Mouse (Mus musculus): ENCODE results near the gene Sort1. TPM values are rescaled to one million over a fixed set of nuclear protein-coding genes. Genes with fewer than 3 reads are reported as not detected.

The Sort1 gene
- polyA plus RNA-seq, 1 experiment from 2014 or later: 12.1 TPM

DNA sequence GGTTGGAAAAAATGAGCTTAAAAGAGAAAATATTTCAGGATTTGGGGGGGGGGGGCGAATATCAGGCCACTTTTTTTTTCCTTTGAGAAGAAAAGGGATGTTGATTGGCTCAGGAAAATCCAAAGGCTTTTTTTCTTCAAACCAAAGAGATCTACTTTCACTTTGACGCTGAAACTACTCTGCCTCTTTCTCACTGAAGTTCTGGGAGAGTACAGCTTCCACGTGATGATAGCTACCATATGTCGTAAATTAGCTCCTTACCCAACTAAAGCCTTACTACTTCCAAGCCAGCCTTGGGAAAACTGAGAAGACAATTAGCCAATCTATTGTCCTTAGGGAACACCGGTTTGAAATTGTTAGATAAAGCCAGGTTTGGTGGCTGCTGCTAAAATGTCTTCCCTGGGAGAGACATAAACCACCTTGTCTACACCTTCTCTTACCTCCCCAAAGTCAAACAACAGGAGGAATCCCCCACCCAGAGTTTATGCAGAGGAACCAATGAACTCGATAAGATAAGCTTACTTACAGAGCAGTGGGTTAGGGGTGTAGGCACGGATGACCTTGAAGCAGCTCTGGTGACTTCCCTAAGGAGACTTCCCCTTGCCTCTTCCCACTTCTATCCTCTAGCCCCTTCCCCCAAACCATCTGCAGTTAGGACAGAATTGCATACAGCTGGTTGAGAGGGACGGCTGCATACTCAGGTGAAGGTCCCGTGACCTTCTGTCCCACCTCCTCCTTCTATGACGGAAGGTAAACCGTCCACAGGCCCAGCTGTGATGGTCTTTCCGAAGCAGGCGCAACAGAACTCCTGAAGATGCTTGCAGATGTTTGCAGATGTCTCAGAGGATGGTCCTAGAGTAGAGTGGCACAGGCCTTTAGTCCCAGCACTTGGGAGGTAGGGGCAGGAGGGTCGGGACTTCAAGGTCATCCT is 98.3 kb downstream of the Sort1 start:
- Histone ChIP-seq H3K9me3 (replicated peaks) (no peaks in the 10 kb centered on the region), H3K27ac (peak overlapping the region; percentile 84), H3K4me1 (peaks cover 38% of the 10 kb centered on the region), H3K36me3 (peaks cover 23% of the 10 kb centered on the region), H3K4me3 (0 out of 2 replicates have a peak overlapping the region, but pooled peaks have one; percentile 5), H3K27me3 (ENCODE audit: low read depth, poor library complexity, severe bottlenecking) (no peaks in the 10 kb centered on the region)
- 60% methylated on average over 14 of the region's 14 CpGs for WGBS
- DNase-seq (ENCODE audit: low spot score): peak; percentile 30

DNA sequence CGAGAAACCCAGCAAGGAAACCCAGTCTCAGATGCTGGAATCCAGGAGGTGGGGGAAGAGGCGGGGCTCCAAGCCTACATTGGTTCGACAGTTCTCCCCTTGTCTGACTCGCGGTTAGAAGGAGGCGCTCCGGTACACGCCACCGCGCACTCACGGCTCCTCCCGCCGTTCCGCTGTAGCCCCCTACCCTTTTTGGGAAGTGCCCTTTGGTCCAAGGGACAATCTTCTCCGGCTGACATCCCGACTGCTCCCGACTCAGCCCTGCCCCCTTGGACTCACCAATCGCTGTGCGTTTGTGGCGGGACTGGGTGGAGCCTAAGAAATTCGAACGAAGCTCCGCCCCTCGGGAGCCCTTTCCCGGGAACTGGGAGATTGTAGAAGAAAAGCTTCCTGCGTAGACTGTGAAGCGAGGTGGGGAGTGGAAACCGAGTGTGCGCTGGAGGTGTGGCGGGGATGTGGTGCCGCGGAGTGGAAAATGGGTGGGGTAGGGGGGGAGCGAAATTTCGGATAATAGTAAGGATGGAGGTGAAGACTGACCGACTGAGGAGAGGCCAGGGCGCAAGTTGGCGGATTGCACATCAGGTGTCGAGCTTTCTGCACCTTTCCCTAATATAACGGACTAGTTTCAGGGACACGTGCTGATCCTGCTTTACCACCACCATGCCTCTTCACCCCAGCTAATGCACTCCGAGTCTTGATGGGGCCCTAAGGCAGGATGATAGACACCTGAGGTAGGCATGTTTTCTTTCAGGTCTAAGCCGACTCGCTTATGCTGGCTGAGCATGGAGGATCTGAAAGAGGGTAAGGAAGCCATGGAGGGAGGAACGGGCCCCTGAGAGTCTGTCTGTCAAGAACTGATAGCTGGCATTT is 99.8 kb downstream of the Sort1 start, which contains the start of gene Psrc1:
Gene Psrc1 (plus strand): TSS at position 355 of the 870 bp plus-strand sequence.
- no peaks in the 10 kb centered on the region for H3K27me3 ChIP-seq (ENCODE audit: low read depth, poor library complexity, severe bottlenecking)

DNA sequence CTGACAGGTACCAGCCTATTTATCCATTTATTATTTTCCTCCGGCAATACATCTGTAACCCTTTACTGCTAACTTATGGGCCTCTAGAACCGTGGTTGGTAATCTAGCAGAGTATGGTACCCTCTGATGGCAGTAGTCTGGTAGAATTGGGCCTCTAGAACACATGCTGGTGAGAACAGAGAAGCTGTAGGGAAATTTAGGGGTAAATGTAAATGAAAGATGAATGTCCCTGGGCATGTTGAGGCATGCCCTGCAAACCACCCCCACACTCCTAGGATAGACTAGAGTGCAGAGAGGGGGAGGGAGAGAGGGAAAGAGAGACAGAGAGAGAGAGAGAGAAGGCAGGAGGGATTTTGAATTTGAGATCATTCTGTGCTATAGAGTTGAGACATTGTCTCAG is 100.5 kb downstream of the Sort1 start:
- Histone ChIP-seq H3K27me3 (ENCODE audit: low read depth, poor library complexity, severe bottlenecking) (no peaks in the 10 kb centered on the region), H3K36me3 (peaks cover 33% of the 10 kb centered on the region), H3K4me3 (peak overlapping the region; percentile 60), H3K9me3 (replicated peaks) (no peaks in the 10 kb centered on the region), H3K27ac (peak overlapping the region; percentile 84), H3K4me1 (peaks cover 43% of the 10 kb centered on the region)
- WGBS: 52% methylated on average over 2 of the region's 2 CpGs
- no peak for DNase-seq (ENCODE audit: low spot score)

More for the DNA sequence above, 99.8 kb downstream of the Sort1 start, which contains the start of gene Psrc1:
- WGBS: 2% methylated on average over 44 of the region's 44 CpGs
- Histone ChIP-seq H3K4me3 (peak within 1 kb of the TSS; percentile 60), H3K9me3 (replicated peaks) (no peaks in the 10 kb centered on the region), H3K27ac (peak within 1 kb of the TSS; percentile 84), H3K36me3 (peaks cover 33% of the 10 kb centered on the region), H3K4me1 (peaks cover 38% of the 10 kb centered on the region)
- peak; percentile 90 for DNase-seq (ENCODE audit: low spot score)

DNA sequence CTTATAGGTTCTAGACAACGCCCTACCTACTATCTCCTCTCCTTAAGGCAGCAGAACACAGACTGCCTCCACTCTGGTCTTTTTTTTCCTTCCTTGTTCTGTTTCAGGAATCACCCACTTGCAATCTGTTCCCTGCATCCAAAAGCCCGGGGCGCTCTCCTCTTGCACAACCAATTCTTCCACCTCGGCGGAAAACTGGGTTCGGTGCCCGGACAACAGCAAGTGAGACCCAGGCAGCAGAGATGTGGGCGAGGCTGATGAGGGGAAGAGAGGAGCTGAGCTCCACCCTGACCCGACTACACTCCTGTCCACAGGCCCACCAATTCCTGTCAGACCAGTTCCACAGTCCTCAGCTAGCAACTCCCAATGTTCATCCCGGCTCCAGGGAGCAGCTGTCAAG is 102.3 kb downstream of the Sort1 start:
- Histone ChIP-seq H3K9me3 (replicated peaks) (no peaks in the 10 kb centered on the region), H3K27ac (no peak overlapping the region), H3K4me3 (no peak overlapping the region), H3K27me3 (ENCODE audit: low read depth, poor library complexity, severe bottlenecking) (no peaks in the 10 kb centered on the region), H3K4me1 (peaks cover 45% of the 10 kb centered on the region), H3K36me3 (peaks cover 33% of the 10 kb centered on the region)
- 91% methylated on average over 10 of the region's 10 CpGs for WGBS
- DNase-seq (ENCODE audit: low spot score): no peak

DNA sequence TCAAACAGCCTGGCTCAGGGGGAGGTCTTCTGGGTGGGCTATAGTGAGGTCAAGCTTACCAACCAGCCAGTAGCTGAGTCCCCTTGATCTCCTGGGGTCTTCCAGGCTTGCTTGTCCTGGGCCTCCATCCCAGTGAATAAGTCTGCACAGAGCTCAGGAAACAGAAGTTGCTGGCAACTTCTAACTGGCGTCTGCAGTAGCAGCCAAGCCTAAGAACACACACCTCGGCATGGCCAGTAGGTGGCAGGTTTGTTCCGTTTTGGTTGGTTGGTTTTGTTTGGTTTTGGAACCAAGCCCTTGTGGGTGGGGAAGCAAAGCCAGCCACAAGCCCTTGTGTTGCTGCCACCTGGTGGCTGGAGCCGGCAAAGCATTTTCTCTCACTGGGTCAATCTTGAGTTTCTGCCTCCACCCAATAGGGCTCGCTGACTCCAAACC is 105.2 kb downstream of the Sort1 start:
- Histone ChIP-seq H3K4me1 (peaks cover 39% of the 10 kb centered on the region), H3K27me3 (ENCODE audit: low read depth, poor library complexity, severe bottlenecking) (peaks cover 16% of the 10 kb centered on the region; the same call in 1 of the 2 replicates), H3K4me3 (no peak overlapping the region), H3K36me3 (peaks cover 33% of the 10 kb centered on the region), H3K27ac (peak overlapping the region; percentile 72; the same call in 1 of the 2 replicates), H3K9me3 (replicated peaks) (0 out of 2 replicates have a peak, but pooled peaks cover 2% of the 10 kb centered on the region)
- peak; percentile 98 for DNase-seq (ENCODE audit: low spot score)
- under 1% methylated on average over 5 of the region's 5 CpGs for WGBS

DNA sequence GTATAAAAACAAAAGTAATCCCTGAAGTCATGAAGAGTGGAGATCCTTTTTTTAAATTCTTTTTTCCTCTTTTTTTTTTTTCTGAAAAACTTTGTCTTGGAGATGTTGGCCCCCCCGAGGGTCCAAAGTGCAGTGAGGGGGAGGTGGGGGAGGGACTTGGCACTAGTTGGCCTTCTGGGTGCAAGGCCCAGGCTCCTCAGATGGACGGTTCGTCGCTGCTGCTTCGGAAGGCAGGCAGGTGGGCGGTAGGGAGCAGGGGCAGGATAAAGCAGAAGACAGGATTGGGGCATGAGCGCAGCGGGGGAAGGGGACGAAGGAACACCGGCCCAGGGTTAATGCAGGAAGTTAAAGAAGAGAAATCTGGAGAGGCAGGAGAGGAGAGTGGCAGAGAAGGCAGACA is 108.4 kb downstream of the Sort1 start:
- 0 out of 2 replicates have a peak, but pooled peaks cover 2% of the 10 kb centered on the region for H3K9me3 ChIP-seq (replicated peaks)
- no peak for DNase-seq (ENCODE audit: low spot score)
- peaks cover 26% of the 10 kb centered on the region for H3K4me1 ChIP-seq
- H3K36me3 ChIP-seq: peaks cover 9% of the 10 kb centered on the region
- peaks cover 16% of the 10 kb centered on the region; the same call in 1 of the 2 replicates for H3K27me3 ChIP-seq (ENCODE audit: low read depth, poor library complexity, severe bottlenecking)
- H3K27ac ChIP-seq: peak overlapping the region; percentile 59
- H3K4me3 ChIP-seq: no peak overlapping the region
- WGBS: 17% methylated on average over 10 of the region's 10 CpGs

DNA sequence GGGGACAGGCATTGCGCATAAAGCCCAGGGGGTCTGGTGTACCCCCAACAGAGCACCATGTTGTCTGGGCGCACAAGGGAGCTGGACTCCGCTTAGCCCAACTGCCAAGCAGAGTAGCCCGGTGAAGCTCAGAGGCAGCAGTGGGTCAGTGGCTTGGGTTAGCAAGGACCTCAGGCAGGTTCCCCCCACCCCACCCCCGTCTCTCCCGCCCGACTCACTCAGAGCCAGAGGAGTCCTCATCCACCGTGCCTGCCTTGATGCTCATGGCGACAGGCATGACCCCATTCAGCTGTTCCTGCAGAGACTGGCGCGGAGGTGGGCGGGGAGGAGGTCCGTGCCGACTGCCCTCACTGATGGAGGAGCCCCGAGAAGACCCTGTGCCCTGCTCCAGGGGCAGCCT is 108.9 kb downstream of the Sort1 start:
- H3K36me3 ChIP-seq: peaks cover 4% of the 10 kb centered on the region
- no peak overlapping the region for H3K4me3 ChIP-seq
- peaks cover 16% of the 10 kb centered on the region; the same call in 1 of the 2 replicates for H3K27me3 ChIP-seq (ENCODE audit: low read depth, poor library complexity, severe bottlenecking)
- peaks cover 26% of the 10 kb centered on the region for H3K4me1 ChIP-seq
- peak overlapping the region; percentile 59 for H3K27ac ChIP-seq
- 0 out of 2 replicates have a peak, but pooled peaks cover 2% of the 10 kb centered on the region for H3K9me3 ChIP-seq (replicated peaks)
- no peak for DNase-seq (ENCODE audit: low spot score)
- 48% methylated on average over 15 of the region's 15 CpGs for WGBS

DNA sequence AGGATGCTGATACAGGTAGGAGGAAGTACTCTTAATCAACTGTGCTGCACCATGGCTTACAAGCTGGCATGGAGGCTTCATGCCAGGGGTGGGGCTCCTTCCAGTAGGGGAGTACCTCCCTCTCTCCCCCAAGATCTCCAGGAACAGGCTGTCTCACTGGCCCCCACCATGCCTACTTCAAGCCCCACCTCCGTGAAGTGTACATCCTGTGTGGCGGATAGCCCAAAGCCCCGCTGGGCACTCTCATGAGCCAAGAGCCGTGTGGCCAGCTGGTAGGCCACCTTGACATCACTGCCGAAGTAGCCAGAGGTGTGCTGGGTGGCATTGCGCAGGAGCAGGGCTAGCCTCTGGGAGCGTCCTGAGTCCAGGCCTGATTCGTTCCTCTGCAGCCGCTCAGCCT is 114.4 kb downstream of the Sort1 start:
- Histone ChIP-seq H3K27ac (no peak overlapping the region), H3K4me3 (no peak overlapping the region), H3K9me3 (replicated peaks) (no peaks in the 10 kb centered on the region), H3K36me3 (no peaks in the 10 kb centered on the region), H3K4me1 (peaks cover 18% of the 10 kb centered on the region), H3K27me3 (ENCODE audit: low read depth, poor library complexity, severe bottlenecking) (peaks cover 12% of the 10 kb centered on the region)
- DNase-seq (ENCODE audit: low spot score): no peak
- 89% methylated on average over 9 of the region's 9 CpGs for WGBS

DNA sequence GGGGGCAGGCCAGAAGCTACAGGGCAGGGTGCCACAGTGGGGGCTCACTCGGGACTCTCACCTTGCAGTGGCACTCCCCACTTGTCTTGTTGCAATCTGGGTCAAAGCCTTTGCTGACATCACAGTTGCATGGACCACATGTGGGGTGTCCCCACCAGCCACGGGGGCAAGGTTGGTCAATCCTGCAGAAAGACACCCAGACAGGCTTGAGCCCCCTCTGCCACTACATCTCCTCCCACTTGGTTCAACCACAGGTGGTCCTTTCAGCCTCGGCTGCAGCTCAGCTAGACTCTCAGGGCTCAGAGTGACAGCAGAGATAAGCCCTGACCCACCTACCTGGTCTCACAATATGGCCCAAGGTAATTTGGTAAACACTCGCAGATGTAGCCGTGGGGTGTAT is 116.6 kb downstream of the Sort1 start:
- WGBS: 82% methylated on average over 5 of the region's 5 CpGs
- Histone ChIP-seq H3K27me3 (ENCODE audit: low read depth, poor library complexity, severe bottlenecking) (peaks cover 9% of the 10 kb centered on the region; the same call in 1 of the 2 replicates), H3K4me3 (no peak overlapping the region), H3K9me3 (replicated peaks) (no peaks in the 10 kb centered on the region), H3K36me3 (no peaks in the 10 kb centered on the region), H3K4me1 (peaks cover 18% of the 10 kb centered on the region), H3K27ac (no peak overlapping the region)
- DNase-seq (ENCODE audit: low spot score): no peak

DNA sequence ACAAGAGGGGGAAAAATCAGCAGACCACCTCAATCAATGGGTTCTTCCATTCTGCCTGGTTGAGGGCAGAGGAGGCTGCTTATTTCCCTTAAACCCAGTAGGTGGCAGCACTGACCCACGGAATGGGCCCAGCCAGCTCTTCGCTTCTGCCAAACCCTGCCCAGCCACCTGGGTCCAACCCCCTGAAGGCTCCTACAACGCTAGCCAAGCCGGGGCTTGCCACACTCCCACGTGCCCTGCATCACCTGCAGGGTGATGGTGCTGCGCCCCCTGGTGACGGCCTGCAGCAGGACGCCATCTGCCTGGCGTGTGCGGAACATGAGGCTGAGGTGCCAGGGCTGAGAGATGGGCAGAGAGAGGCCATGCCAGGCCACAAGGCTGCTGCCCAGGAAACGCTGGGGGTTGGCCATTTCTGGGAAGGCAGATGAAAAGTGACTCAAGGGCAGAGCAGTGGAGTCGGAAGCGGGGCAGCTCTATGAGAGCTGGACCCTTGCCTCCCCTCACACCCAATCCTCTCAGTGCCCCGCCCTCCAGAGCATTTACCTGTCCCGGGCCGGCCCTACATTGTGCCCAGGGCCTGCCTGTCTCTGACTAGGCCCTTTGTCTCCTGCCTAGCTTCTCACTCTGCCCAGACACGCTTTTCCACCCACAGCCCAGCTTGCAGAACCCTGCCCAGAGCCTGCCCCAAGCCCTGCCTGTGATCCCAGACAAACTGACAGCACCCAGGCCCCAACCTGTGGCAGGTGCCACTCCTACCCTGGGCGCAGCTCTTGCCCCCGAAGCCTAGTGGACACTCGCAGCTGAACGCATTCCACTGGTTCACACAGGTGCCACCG is 118.0 kb downstream of the Sort1 start:
- peaks cover 3% of the 10 kb centered on the region; the same call in 1 of the 2 replicates for H3K36me3 ChIP-seq
- H3K27ac ChIP-seq: peak overlapping the region; percentile 31
- H3K9me3 ChIP-seq (replicated peaks): no peaks in the 10 kb centered on the region
- H3K4me1 ChIP-seq: peaks cover 24% of the 10 kb centered on the region
- DNase-seq (ENCODE audit: low spot score): peak; percentile 90
- WGBS: 35% methylated on average over 22 of the region's 22 CpGs
- peaks cover 9% of the 10 kb centered on the region; the same call in 1 of the 2 replicates for H3K27me3 ChIP-seq (ENCODE audit: low read depth, poor library complexity, severe bottlenecking)
- peak overlapping the region; percentile 20; the same call in 1 of the 2 replicates for H3K4me3 ChIP-seq

DNA sequence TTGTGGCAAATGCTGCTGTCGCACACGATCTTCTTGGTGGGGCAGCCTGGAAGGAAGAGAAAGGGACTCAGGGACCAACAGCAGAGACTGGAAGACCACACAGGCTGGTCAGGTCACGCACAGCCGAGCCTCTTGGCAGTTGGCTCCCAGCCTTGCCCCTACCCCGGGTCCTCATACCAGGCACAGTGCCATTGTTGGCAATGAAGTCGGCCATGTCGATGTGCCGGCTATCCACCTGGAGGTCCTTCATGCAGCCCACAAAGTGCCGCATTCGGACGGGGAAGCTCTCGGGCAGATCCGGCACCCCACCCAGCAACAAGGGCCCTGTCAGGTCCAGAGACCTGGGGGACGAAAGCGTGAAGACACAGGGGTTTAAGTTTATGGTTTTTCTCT is 118.6 kb downstream of the Sort1 start:
- Histone ChIP-seq H3K27ac (peak overlapping the region; percentile 31; the same call in 1 of the 2 replicates), H3K4me3 (no peak overlapping the region), H3K27me3 (ENCODE audit: low read depth, poor library complexity, severe bottlenecking) (peaks cover 9% of the 10 kb centered on the region; the same call in 1 of the 2 replicates), H3K4me1 (peaks cover 24% of the 10 kb centered on the region), H3K9me3 (replicated peaks) (no peaks in the 10 kb centered on the region), H3K36me3 (peaks cover 3% of the 10 kb centered on the region; the same call in 1 of the 2 replicates)
- DNase-seq (ENCODE audit: low spot score): no peak
- 92% methylated on average over 15 of the region's 15 CpGs for WGBS

All from limb, embryonic 10.5 days (tissue).